ENCODE assay signal across 9 mouse cellular contexts in the genomic region with DNA sequence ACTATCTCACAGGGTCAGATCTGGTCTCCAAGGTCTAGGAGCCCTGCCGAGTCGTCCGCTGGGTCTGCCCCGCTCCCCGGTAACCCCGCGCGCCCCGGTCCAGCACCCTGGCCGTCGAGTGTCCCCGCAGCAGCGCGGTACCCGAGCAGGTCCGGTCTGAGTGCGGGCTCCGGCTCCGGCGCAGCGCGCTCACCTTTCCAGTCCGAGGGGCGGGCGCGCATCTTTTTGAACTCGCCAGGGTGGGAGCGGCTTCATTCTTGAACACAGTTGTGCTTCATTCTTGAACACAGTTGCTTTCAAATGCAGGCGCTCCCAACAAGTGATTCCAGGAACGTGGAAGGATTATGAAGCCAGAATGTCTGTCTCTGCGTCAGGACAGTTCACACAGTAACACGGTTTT. TPM values are rescaled to one million over a fixed set of nuclear protein-coding genes. Genes with fewer than 3 reads are reported as not detected.
A peak's percentile ranks its signal among the peaks of the same experiment; 100 is the strongest.
DNase-seq lines count a peak whose midpoint lies in the region; ATAC-seq and TF ChIP-seq lines count a peak whose summit lies in the region.
"Had no signal": no experiment of that assay in that cellular context is flagged by ENCODE, and none has a peak within 500 bp of the region (broad histone marks: within the 10 kb centered on the region; RNA-seq: fewer than 3 reads in every experiment).

No protein-coding gene starts in this region.

- peaks cover 16% of the 10 kb centered on the region for H3K27me3 ChIP-seq in forebrain, embryonic 12.5 days
- H3K27me3 ChIP-seq in limb, embryonic 12.5 days: peaks cover 22% of the 10 kb centered on the region
- H3K27me3 ChIP-seq in stomach, embryonic 16.5 days (ENCODE audit: control insufficient read depth, insufficient read depth, low read length): no peaks in the 10 kb centered on the region; the same call in 1 of the 2 replicates

- no peaks in the 10 kb centered on the region for H3K36me3 ChIP-seq in forebrain, embryonic 12.5 days (replicated peaks)
- no peaks in the 10 kb centered on the region for H3K36me3 ChIP-seq in limb, embryonic 12.5 days
- no peaks in the 10 kb centered on the region for H3K36me3 ChIP-seq in stomach, embryonic 16.5 days (ENCODE audit: control insufficient read depth, insufficient read depth, low read length)

- peaks cover 8% of the 10 kb centered on the region for H3K4me1 ChIP-seq in forebrain, embryonic 12.5 days
- peaks cover 5% of the 10 kb centered on the region for H3K4me1 ChIP-seq in limb, embryonic 12.5 days (replicated peaks)
- H3K4me1 ChIP-seq in stomach, embryonic 16.5 days (ENCODE audit: control insufficient read depth, insufficient read depth, low read length): peaks cover 7% of the 10 kb centered on the region; the same call in 1 of the 2 replicates

- peak overlapping the region; percentile 59 for H3K4me2 ChIP-seq in forebrain, embryonic 12.5 days
- H3K4me2 ChIP-seq in limb, embryonic 12.5 days: peak overlapping the region; percentile 62
- peak overlapping the region; percentile 42 for H3K4me2 ChIP-seq in stomach, embryonic 16.5 days (ENCODE audit: low read depth, low read length)

- WGBS in forebrain, embryonic 12.5 days: 3% methylated on average over 32 of the region's 32 CpGs
- 3% methylated on average over 32 of the region's 32 CpGs for WGBS in limb, embryonic 12.5 days
- 4% methylated on average over 32 of the region's 32 CpGs for WGBS in stomach, embryonic 16.5 days

- no peak for ATAC-seq in forebrain, embryonic 12.5 days (ENCODE audit: low FRiP score)
- no peak for ATAC-seq in limb, embryonic 12.5 days (ENCODE audit: insufficient number of reproducible peaks, insufficient read depth, low FRiP score, low TSS enrichment, low read depth)
- no peak for ATAC-seq in stomach, embryonic 16.5 days (ENCODE audit: insufficient read depth, low FRiP score)
- no peak for ATAC-seq in frontal cortex, adult (ENCODE audit: low TSS enrichment)

- H3K9me3 ChIP-seq in forebrain, embryonic 12.5 days: no peaks in the 10 kb centered on the region
- H3K9me3 ChIP-seq in limb, embryonic 12.5 days: no peaks in the 10 kb centered on the region
- no peaks in the 10 kb centered on the region for H3K9me3 ChIP-seq in stomach, embryonic 16.5 days (replicated peaks; ENCODE audit: control insufficient read depth, low read length)

- peak overlapping the region; percentile 36; the same call in 1 of the 2 replicates for H3K9ac ChIP-seq in forebrain, embryonic 12.5 days
- peak overlapping the region; percentile 48 for H3K9ac ChIP-seq in limb, embryonic 12.5 days (replicated peaks)
- H3K9ac ChIP-seq in stomach, embryonic 16.5 days (ENCODE audit: low read length): peak overlapping the region; percentile 54

- intact Hi-C loops in left cerebral cortex, adult 2 months (cut with DNase I): no loop called here
- intact Hi-C loops in left cerebral cortex, postnatal 25 days (cut with DNase I): no loop called here

- H3K4me3 ChIP-seq in left cerebral cortex, adult 2 months: peak overlapping the region; percentile 31
- H3K4me3 ChIP-seq in forebrain, embryonic 12.5 days (replicated peaks): peak overlapping the region; percentile 34
- H3K4me3 ChIP-seq in limb, embryonic 12.5 days (replicated peaks): peak overlapping the region; percentile 37
- peak overlapping the region; percentile 22; the same call in 1 of the 2 replicates for H3K4me3 ChIP-seq in stomach, embryonic 16.5 days (replicated peaks; ENCODE audit: low read length)

- TF ChIP-seq CTCF in left cerebral cortex, adult 2 months (IDR thresholded peaks at IDR 0.05): no peak

- H3K27ac ChIP-seq in left cerebral cortex, adult 2 months: no peak overlapping the region
- H3K27ac ChIP-seq in forebrain, embryonic 12.5 days: no peak overlapping the region
- H3K27ac ChIP-seq in limb, embryonic 12.5 days: no peak overlapping the region
- no peak overlapping the region for H3K27ac ChIP-seq in stomach, embryonic 16.5 days (ENCODE audit: low read length)

- no peak for DNase-seq in left cerebral cortex, adult 2 months (ENCODE audit: extremely low spot score in 1 of 2, low spot score in 2 of 2)
- no peak for DNase-seq in left cerebral cortex, postnatal 25 days (ENCODE audit: low spot score in 2 of 2)
- DNase-seq in frontal cortex, adult 2 months (ENCODE audit: extremely low spot score in 1 of 2, low spot score in 1 of 2): no peak
- DNase-seq: layer of hippocampus, postnatal 36 days had no signal

RNA-seq across cellular contexts. Expression of a gene that starts 4.2 kb away (rescaled TPM):
- total RNA-seq in left cerebral cortex, adult 2 months (2021): 1 to 10 TPM; 9.0 to 9.6 TPM
- 1 to 10 TPM; 7.8 to 7.9 TPM for total RNA-seq in left cerebral cortex, postnatal 25 days (2021)
- polyA plus RNA-seq in forebrain, embryonic 12.5 days (2016; fragmentation: Nextera tagmentation; extraction: Ambion mirVana): 26.7 and 29.9 TPM in 2 replicates
- polyA plus RNA-seq in limb, embryonic 12.5 days (2016; fragmentation: Nextera tagmentation; extraction: Ambion mirVana): 23.2 TPM in 2 replicates
- polyA plus RNA-seq in stomach, embryonic 16.5 days (2015; fragmentation: Nextera tagmentation; extraction: Ambion mirVana): 10.4 and 12.0 TPM in 2 replicates
- 5.0 and 6.2 TPM in 2 replicates for polyA plus RNA-seq in frontal cortex, adult 2 months (2012; rRNA removed)

RNA-seq across cellular contexts. Expression of a gene that starts 4.3 kb away (rescaled TPM):
- total RNA-seq in left cerebral cortex, adult 2 months (2021): under 1 TPM; 0.34 to 0.98 TPM
- total RNA-seq in left cerebral cortex, postnatal 25 days (2021): under 1 TPM; 0.55 to 0.87 TPM
- polyA plus RNA-seq in forebrain, embryonic 12.5 days (2016; fragmentation: Nextera tagmentation; extraction: Ambion mirVana): 2.3 TPM in 2 replicates
- polyA plus RNA-seq in limb, embryonic 12.5 days (2016; fragmentation: Nextera tagmentation; extraction: Ambion mirVana): 1.3 and 1.5 TPM in 2 replicates
- 0.34 and 0.57 TPM in 2 replicates for polyA plus RNA-seq in stomach, embryonic 16.5 days (2015; fragmentation: Nextera tagmentation; extraction: Ambion mirVana)
- polyA plus RNA-seq in frontal cortex, adult 2 months (2012; rRNA removed): 0.57 and 0.70 TPM in 2 replicates
- total RNA-seq: neutrophil, adult 5-6 weeks had no signal

RNA-seq across cellular contexts. Expression of a gene that starts 16.0 kb away (rescaled TPM):
- 10 to 100 TPM; 11.9 to 12.6 TPM for total RNA-seq in left cerebral cortex, adult 2 months (2021)
- total RNA-seq in left cerebral cortex, postnatal 25 days (2021): 10 to 100 TPM; 12.5 to 13.3 TPM
- polyA plus RNA-seq in forebrain, embryonic 12.5 days (2016; fragmentation: Nextera tagmentation; extraction: Ambion mirVana): 19.1 and 19.3 TPM in 2 replicates
- 19.3 and 19.4 TPM in 2 replicates for polyA plus RNA-seq in limb, embryonic 12.5 days (2016; fragmentation: Nextera tagmentation; extraction: Ambion mirVana)
- polyA plus RNA-seq in stomach, embryonic 16.5 days (2015; fragmentation: Nextera tagmentation; extraction: Ambion mirVana): 16.9 and 17.1 TPM in 2 replicates
- 12.3 and 13.3 TPM in 2 replicates for polyA plus RNA-seq in frontal cortex, adult 2 months (2012; rRNA removed)

RNA-seq across cellular contexts. Expression of a gene that starts 16.1 kb away (rescaled TPM):
- total RNA-seq in left cerebral cortex, adult 2 months (2021): 10 to 100 TPM; 16.3 to 16.7 TPM
- 10 to 100 TPM; 14.1 to 14.6 TPM for total RNA-seq in left cerebral cortex, postnatal 25 days (2021)
- 10.4 and 11.4 TPM in 2 replicates for polyA plus RNA-seq in forebrain, embryonic 12.5 days (2016; fragmentation: Nextera tagmentation; extraction: Ambion mirVana)
- 4.4 and 5.1 TPM in 2 replicates for polyA plus RNA-seq in limb, embryonic 12.5 days (2016; fragmentation: Nextera tagmentation; extraction: Ambion mirVana)
- polyA plus RNA-seq in stomach, embryonic 16.5 days (2015; fragmentation: Nextera tagmentation; extraction: Ambion mirVana): 1.2 and 1.4 TPM in 2 replicates
- polyA plus RNA-seq in frontal cortex, adult 2 months (2012; rRNA removed): 13.5 and 15.5 TPM in 2 replicates

RNA-seq across cellular contexts. Expression of a gene that starts 37.3 kb away (rescaled TPM):
- total RNA-seq in left cerebral cortex, adult 2 months (2021): not detected
- not detected for total RNA-seq in left cerebral cortex, postnatal 25 days (2021)
- not detected in 2 replicates for polyA plus RNA-seq in forebrain, embryonic 12.5 days (2016; fragmentation: Nextera tagmentation; extraction: Ambion mirVana)
- polyA plus RNA-seq in limb, embryonic 12.5 days (2016; fragmentation: Nextera tagmentation; extraction: Ambion mirVana): not detected in 2 replicates
- polyA plus RNA-seq in stomach, embryonic 16.5 days (2015; fragmentation: Nextera tagmentation; extraction: Ambion mirVana): not detected in 2 replicates
- not detected in 2 replicates for polyA plus RNA-seq in frontal cortex, adult 2 months (2012; rRNA removed)
- total RNA-seq: layer of hippocampus, postnatal 36 days; neutrophil, adult 5-6 weeks had no signal
